Comparison of ENCODE assay signal across 26 mouse cellular contexts in the genomic region with DNA sequence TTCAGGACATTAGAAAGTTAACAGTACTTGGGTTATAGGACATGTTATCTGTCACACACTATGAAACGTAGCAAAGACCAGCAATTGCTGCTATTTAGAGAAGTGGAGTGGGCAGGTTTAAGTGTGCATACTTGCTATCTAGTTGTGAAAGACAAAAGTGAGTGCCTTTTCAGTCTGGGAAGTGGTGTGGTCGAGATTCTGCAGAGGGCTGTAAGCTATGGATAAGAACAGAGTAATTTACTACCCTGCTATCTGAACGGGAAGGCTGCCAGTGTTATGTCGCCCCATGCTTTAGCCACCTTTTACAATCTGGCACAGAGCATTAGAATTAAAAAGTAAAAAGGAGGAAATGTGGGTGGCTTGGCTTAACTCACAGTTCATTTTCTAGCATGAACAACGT. TPM values are rescaled to one million over a fixed set of nuclear protein-coding genes. Genes with fewer than 3 reads are reported as not detected.
A peak's percentile ranks its signal among the peaks of the same experiment; 100 is the strongest.
DNase-seq lines count a peak whose midpoint lies in the region; ATAC-seq and TF ChIP-seq lines count a peak whose summit lies in the region.
"Had no signal": no experiment of that assay in that cellular context is flagged by ENCODE, and none has a peak within 500 bp of the region (broad histone marks: within the 10 kb centered on the region; RNA-seq: fewer than 3 reads in every experiment).

No protein-coding gene starts in this region.

- H3K27me3 ChIP-seq in heart, embryonic 14.5 days (ENCODE audit: control insufficient read depth, insufficient read depth, low read length): no peaks in the 10 kb centered on the region
- H3K27me3 ChIP-seq in lung, postnatal 0 days (replicated peaks; ENCODE audit: insufficient read depth, low read length): no peaks in the 10 kb centered on the region
- no peaks in the 10 kb centered on the region for H3K27me3 ChIP-seq in heart, embryonic 16.5 days (ENCODE audit: control insufficient read depth, insufficient read depth, low read length)
- H3K27me3 ChIP-seq: forebrain, embryonic 15.5 days had no signal

- H3K4me3 ChIP-seq in heart, embryonic 14.5 days (ENCODE audit: control insufficient read depth in 1 of 2, insufficient read depth in 1 of 2, low read depth in 1 of 2, low read length in 2 of 2): no peak overlapping the region
- no peak overlapping the region for H3K4me3 ChIP-seq in lung, postnatal 0 days (ENCODE audit: low read depth, low read length)
- H3K4me3 ChIP-seq in heart, embryonic 16.5 days (ENCODE audit: low read length): no peak overlapping the region
- H3K4me3 ChIP-seq: embryonic facial prominence, embryonic 10.5 days; forebrain, embryonic 15.5 days; myocyte had no signal

- peak overlapping the region; percentile 24 for H3K4me2 ChIP-seq in heart, embryonic 14.5 days (ENCODE audit: low read length)
- H3K4me2 ChIP-seq in lung, postnatal 0 days (replicated peaks; ENCODE audit: low read depth, low read length): no peak overlapping the region
- H3K4me2 ChIP-seq in heart, embryonic 16.5 days (ENCODE audit: low read depth, low read length): peak overlapping the region; percentile 47
- H3K4me2 ChIP-seq: forebrain, embryonic 15.5 days; hindbrain, embryonic 14.5 days had no signal

- H3K4me1 ChIP-seq in heart, embryonic 14.5 days (ENCODE audit: control insufficient read depth in 2 of 2, insufficient read depth in 2 of 2, low read length in 2 of 2): peaks cover 16 to 52% of the 10 kb centered on the region in 2 experiments
- no peaks in the 10 kb centered on the region; the same call in 1 of the 2 replicates for H3K4me1 ChIP-seq in lung, postnatal 0 days (ENCODE audit: insufficient read depth, low read depth, low read length)
- peaks cover 33% of the 10 kb centered on the region for H3K4me1 ChIP-seq in heart, embryonic 16.5 days (ENCODE audit: control insufficient read depth, insufficient read depth, low read length)

- WGBS in heart, embryonic 14.5 days: 13% methylated on average over 5 of the region's 5 CpGs
- WGBS in lung, postnatal 0 days: 18% methylated on average over 5 of the region's 5 CpGs
- WGBS in heart, embryonic 16.5 days: 17% methylated on average over 5 of the region's 5 CpGs

- no peak for TF ChIP-seq EP300 in lung, postnatal 0 days (IDR thresholded peaks at IDR 0.05)

- no peaks in the 10 kb centered on the region for H3K9me3 ChIP-seq in heart, embryonic 14.5 days (ENCODE audit: control insufficient read depth, low read length)
- H3K9me3 ChIP-seq in lung, postnatal 0 days (ENCODE audit: low read length): no peaks in the 10 kb centered on the region
- H3K9me3 ChIP-seq in heart, embryonic 16.5 days (replicated peaks; ENCODE audit: control insufficient read depth, low read length): no peaks in the 10 kb centered on the region
- H3K9me3 ChIP-seq: embryonic facial prominence, embryonic 10.5 days; forebrain, embryonic 15.5 days had no signal

- intact Hi-C loops in heart, postnatal 14 days (cut with DNase I): no loop called here

- no peak overlapping the region for H3K9ac ChIP-seq in heart, embryonic 14.5 days (ENCODE audit: low read length)
- H3K9ac ChIP-seq in lung, postnatal 0 days (replicated peaks; ENCODE audit: low read depth): no peak overlapping the region
- H3K9ac ChIP-seq in heart, embryonic 16.5 days (ENCODE audit: low read length): no peak overlapping the region; the same call in 1 of the 2 replicates
- H3K9ac ChIP-seq: forebrain, embryonic 15.5 days; hindbrain, embryonic 14.5 days had no signal

- no peak for TF ChIP-seq CTCF in lung, postnatal 0 days (IDR thresholded peaks at IDR 0.05)

- H3K36me3 ChIP-seq in heart, embryonic 14.5 days (ENCODE audit: control insufficient read depth, insufficient read depth, low read length): no peaks in the 10 kb centered on the region
- H3K36me3 ChIP-seq in lung, postnatal 0 days (ENCODE audit: insufficient read depth, low read length): no peaks in the 10 kb centered on the region
- H3K36me3 ChIP-seq in heart, embryonic 16.5 days (ENCODE audit: control insufficient read depth, insufficient read depth): no peaks in the 10 kb centered on the region
- H3K36me3 ChIP-seq: embryonic facial prominence, embryonic 10.5 days; forebrain, embryonic 15.5 days had no signal

- H3K27ac ChIP-seq in heart, embryonic 14.5 days (replicated peaks in 1 of 2; ENCODE audit: control insufficient read depth in 1 of 2, insufficient read depth in 1 of 2, low read depth in 2 of 2, low read length in 2 of 2): peak overlapping the region; percentile 83 to 84
- no peak overlapping the region for H3K27ac ChIP-seq in lung, postnatal 0 days (ENCODE audit: low read length)
- H3K27ac ChIP-seq in heart, embryonic 16.5 days (ENCODE audit: low read length): peak overlapping the region; percentile 94
- H3K27ac ChIP-seq: embryonic facial prominence, embryonic 10.5 days; forebrain, embryonic 15.5 days; hindbrain, embryonic 14.5 days had no signal

- DNase-seq in heart, postnatal 14 days: no peak
- peak; percentile 48 for DNase-seq in lung, postnatal 0 days (ENCODE audit: low spot score)
- DNase-seq in lung, postnatal 14 days: no peak
- no peak for DNase-seq in layer of hippocampus, adult 9-11 months
- DNase-seq: adrenal gland, postnatal 25 days; cerebellum, adult 9-10 months; gastrocnemius, postnatal 10 days; kidney, adult 18-20 months; kidney, postnatal 10 days; lung, adult 18-20 months had no signal

- peak; percentile 43 for ATAC-seq in heart, embryonic 14.5 days (ENCODE audit: insufficient number of reproducible peaks, insufficient read depth, low FRiP score, low read depth)
- ATAC-seq in lung, postnatal 0 days: no peak
- peak; percentile 53 for ATAC-seq in heart, embryonic 16.5 days (replicated peaks; ENCODE audit: extremely low read depth, insufficient read depth, low FRiP score)
- peak; percentile 83 for ATAC-seq in megakaryocyte-erythroid progenitor cell, adult 5-6 weeks (replicated peaks; ENCODE audit: low FRiP score, low TSS enrichment, poor library complexity, severe bottlenecking)
- ATAC-seq: forebrain, embryonic 15.5 days; inflammation-experienced regulatory T-cells, adult 6 months; midbrain, embryonic 16.5 days had no signal

RNA-seq across cellular contexts. Expression of gene Arfip1, which starts 4.3 kb away (rescaled TPM):
- polyA plus RNA-seq in heart, embryonic 14.5 days (2014; fragmentation: Nextera tagmentation; extraction: Ambion mirVana): 57.4 and 58.2 TPM in 2 replicates
- total RNA-seq in heart, postnatal 14 days (2021): 10 to 100 TPM; 17.8 to 18.9 TPM
- 60.8 and 64.0 TPM in 2 replicates for polyA plus RNA-seq in lung, postnatal 0 days (2015; fragmentation: Nextera tagmentation; extraction: Ambion mirVana)
- polyA plus RNA-seq in heart, embryonic 16.5 days (2015; fragmentation: Nextera tagmentation; extraction: Ambion mirVana): 49.7 and 54.9 TPM in 2 replicates
- total RNA-seq in megakaryocyte-erythroid progenitor cell, adult 5-6 weeks (2014; fragmentation: Nextera tagmentation): 12.3 and 13.7 TPM in 2 replicates
- total RNA-seq in megakaryocyte-erythroid progenitor cell, adult 5-6 weeks (2017): 13.7 and 43.1 TPM in 2 replicates

RNA-seq across cellular contexts. Expression of gene Tigd4, which starts 6.6 kb away (rescaled TPM):
- 0.20 and 0.26 TPM in 2 replicates for polyA plus RNA-seq in heart, embryonic 14.5 days (2014; fragmentation: Nextera tagmentation; extraction: Ambion mirVana)
- under 1 TPM; 0.07 to 0.15 TPM for total RNA-seq in heart, postnatal 14 days (2021)
- 0.04 and 0.05 TPM in 2 replicates for polyA plus RNA-seq in lung, postnatal 0 days (2015; fragmentation: Nextera tagmentation; extraction: Ambion mirVana)
- polyA plus RNA-seq in heart, embryonic 16.5 days (2015; fragmentation: Nextera tagmentation; extraction: Ambion mirVana): 0.36 and 0.37 TPM in 2 replicates
- total RNA-seq in megakaryocyte-erythroid progenitor cell, adult 5-6 weeks (2014; fragmentation: Nextera tagmentation): not detected in 2 replicates
- total RNA-seq in megakaryocyte-erythroid progenitor cell, adult 5-6 weeks (2017): not detected in 2 replicates
- total RNA-seq: granulocyte monocyte progenitor cell, adult 5-6 weeks; layer of hippocampus, postnatal 25 days; liver, adult 2 months had no signal
- polyA plus RNA-seq: C2C12; hindbrain, embryonic 14.5 days; inflammation-experienced regulatory T-cells, adult 6 months; limb, embryonic 11.5 days; liver, adult 2 months; midbrain, embryonic 16.5 days; neural tube, embryonic 14.5 days; spleen, adult 2 months had no signal
